Mouse (Mus musculus) adrenal gland, adult 18-20 months (tissue): ENCODE measurements around the gene Naa35. TPM values are rescaled to one million over a fixed set of nuclear protein-coding genes. Genes with fewer than 3 reads are reported as not detected.
"Not testable (repeated sequence)": the region's sequence is repeated elsewhere in the genome, so short reads cannot be mapped to it uniquely, and the experiment has no call there.

Experiments used
- DNase-seq, 2 experiments: peaks; one replicate each; pipeline ENCODE4 v3.0.0; 2021 to 2022; ENCODE audit warnings: low spot score in 2 of 2
- total RNA-seq, 2 experiments: library from RNA; stranded (reverse); gene quantifications; 1 replicate in 1 of 2; 2 replicates in 1 of 2; pipeline ENCODE4 v1.2.3; 2021

The Naa35 gene
- total RNA-seq, 2 experiments from 2014 or later: 68.8 to 70.2 TPM

DNA sequence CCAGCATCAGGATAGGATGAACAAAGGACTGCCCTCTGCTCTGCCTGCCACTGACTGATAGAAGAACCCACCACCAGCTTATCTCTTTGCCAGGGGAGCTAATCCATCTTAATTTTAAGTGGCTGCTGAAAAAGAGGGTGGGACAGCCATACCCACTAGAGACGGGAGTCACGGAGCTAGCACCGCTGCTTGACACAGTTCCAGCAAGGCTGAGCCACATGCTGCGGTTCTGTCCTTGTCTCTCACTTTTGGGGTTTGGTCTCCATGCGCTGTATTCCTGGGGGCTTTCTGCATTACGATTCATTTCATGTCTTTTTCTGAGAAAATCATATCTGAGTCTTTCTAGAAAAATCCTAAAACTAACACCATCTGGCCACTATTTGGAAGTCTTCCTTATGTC lies 14.0 kb upstream of the Naa35 start:
- no peak for DNase-seq

GRCm38 (mm10) chr13:59572549-59572948 lies 12.5 kb upstream of the Naa35 start:
- DNase-seq: no peak

GRCm38 (mm10) chr13:59580954-59581353 lies 4.1 kb upstream of the Naa35 start:
- DNase-seq: no peak

DNA sequence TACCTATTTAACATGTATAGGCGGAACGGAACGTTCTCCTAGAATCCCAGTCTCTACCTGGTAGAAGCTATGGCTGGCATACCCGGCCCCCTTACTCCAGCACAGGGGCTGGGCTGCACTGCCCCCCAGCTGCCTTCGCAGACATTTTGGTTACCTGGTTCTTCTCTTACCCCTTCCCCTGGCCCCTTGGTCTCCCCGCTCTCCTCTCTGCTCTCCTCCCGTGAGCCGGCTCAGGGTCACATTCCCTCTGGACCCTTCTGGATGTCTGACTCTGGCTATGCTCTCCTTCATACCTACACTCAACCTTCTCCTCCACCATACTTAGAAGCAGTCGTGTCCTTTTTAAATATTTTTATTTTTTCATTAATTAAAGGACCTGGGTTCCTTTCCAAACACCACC lies 578 bp upstream of the Naa35 start:
- DNase-seq: peak; percentile 25 to 42

GRCm38 (mm10) chr13:59585648-59586005 lies 568 bp downstream of the Naa35 start:
- peak in 1 of 2 experiments; percentile 36 for DNase-seq

- no peak for DNase-seq
Observed at GRCm38 (mm10) chr13:59587201-59587600, 2.1 kb downstream of the Naa35 start.

DNA sequence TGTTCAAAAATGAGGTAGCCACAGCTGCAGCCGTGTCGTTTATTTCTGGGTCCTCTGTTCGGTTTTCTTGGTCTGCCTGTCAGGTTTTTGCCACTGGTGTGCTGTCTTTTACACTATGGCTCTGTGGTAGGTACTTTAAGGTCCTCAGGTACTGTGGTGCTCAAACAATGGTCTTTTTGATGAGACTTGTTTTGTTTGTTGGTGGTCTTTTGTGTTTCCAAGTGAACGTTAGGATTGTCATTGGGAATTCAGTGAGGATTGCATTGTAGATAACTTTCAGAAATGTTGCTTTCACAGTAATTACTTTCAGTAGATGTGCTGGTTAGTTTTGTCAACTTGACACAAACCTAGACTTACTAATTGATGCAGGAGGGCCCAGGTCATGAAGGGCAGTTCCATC lies 4.6 kb downstream of the Naa35 start:
- DNase-seq: no peak

- DNase-seq: no peak
Observed at GRCm38 (mm10) chr13:59590691-59591090, 5.6 kb downstream of the Naa35 start.

- DNase-seq: not testable (repeated sequence)
Observed at GRCm38 (mm10) chr13:59592058-59592457, 7.0 kb downstream of the Naa35 start.

DNA sequence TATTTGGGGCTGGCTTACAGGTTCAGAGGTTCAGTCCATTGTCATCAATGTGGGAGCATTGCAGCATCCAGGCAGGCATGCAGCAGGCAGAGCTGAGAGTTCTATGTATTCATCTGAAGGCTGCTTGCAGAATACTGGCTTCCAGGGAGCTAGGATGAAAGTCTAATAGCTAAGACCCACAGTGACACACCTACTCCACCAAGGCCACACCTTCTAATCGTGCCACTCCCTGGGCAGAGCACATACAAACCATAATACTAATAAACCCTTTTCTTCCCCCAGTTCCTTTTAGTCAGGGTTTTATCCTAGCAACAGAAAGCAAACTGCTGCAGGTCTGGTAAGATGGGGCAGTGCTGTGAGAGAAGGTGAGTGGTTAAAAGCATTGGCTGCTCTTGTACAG lies 7.6 kb downstream of the Naa35 start:
- no peak for DNase-seq

DNA sequence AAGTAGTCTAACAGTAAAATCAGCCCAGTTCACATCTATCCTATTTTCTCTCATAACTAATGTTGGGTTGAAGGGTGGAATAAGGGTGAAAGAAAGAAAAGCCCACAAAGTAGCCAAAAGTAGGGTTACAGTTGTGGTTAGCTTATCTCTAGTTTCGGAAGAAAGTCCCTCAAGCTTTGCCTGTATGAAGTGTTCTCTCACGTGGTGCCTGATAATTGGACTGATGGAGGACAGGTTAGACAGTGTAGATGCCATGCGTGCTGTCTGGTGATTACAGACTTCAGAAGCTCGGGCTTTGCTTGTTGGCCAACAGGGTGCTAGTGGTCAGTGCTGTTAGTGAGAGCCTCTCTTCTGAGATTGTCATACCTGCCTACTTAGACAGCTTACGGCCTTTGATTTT lies 18.0 kb downstream of the Naa35 start:
- no peak for DNase-seq

DNA sequence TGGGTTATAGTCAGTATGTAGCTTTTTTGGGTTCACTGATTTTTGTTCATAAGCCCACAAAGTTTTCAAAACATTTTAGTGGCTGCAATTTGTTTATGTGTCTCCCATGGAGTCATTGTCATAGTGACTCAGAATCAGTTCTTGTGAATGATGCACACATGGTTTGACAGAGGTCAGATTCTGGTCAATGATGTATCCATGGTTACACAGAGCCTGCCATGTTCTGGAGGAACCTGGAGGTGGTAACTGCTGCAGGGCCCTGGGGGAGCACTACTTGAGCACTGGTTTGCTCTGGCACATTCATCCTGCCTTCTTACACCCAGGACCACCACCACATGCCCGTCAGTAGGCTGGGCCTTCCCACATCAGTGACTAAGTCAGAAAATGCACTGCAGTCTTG lies 19.5 kb downstream of the Naa35 start:
- no peak for DNase-seq

GRCm38 (mm10) chr13:59605221-59605922 lies 20.3 kb downstream of the Naa35 start:
- DNase-seq: no peak

- no peak for DNase-seq
Observed at GRCm38 (mm10) chr13:59609885-59610284, 24.8 kb downstream of the Naa35 start.

DNA sequence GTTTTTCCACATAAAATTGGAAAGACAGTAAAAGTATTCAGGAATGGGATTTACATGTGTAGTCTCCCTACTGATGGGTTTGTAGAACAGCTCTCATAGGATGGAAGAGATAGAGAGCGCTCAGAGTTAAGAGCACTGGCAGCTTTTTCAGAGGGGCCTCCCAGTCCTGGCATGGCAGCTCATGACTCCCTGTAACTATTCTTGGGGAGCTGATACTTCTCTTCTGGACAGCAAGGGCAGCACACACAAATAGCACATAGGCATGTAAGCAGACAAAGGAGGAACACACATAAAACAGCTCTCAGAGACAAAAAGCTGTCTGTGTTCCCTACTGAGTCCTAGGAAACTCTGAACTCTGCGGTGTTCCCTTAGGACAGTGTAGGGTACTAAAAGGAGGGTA lies 25.4 kb downstream of the Naa35 start:
- DNase-seq: no peak

DNA sequence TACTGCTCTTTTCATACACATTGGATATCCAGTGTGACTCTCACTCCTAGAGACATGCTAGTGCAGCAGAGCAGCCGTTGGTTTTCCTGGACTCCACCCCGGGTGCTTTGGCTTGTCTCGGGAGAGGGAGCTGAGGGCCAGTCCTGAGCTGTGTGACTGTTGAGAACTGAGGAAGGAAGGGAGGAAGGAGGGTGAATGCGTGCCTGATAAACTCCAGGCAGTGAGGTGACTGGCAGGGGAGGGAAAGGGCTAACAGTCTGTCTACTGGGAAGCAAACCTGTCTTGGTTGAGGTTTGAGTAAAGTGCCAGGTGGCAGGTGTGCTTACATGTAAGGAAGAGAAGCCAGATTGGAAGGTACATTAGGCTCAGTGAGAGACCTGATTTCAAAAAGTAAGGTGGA lies 28.8 kb downstream of the Naa35 start:
- DNase-seq: no peak

DNA sequence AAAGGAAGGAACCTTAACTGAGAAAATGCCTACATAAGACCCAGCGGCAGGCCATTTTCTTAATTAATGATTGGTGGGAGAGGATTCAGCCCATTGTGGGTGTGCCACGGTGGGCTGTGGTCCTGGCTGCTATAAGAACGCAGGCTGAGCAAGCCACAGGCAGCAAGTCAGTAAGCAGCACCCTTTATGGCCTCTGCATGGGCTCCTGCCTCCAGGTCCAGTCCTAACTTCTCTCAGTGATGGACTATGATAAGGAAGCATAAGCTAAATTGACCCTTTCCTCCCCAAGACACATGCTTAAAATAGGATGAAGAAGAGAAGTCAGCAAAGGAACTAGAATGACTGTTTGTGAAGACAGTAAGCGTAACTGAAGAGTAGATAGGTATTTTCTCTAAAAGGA lies 30.1 kb downstream of the Naa35 start:
- no peak for DNase-seq

- DNase-seq: no peak
Observed at GRCm38 (mm10) chr13:59615554-59615953, 30.5 kb downstream of the Naa35 start.

GRCm38 (mm10) chr13:59618463-59618862 lies 33.4 kb downstream of the Naa35 start:
- no peak for DNase-seq

DNA sequence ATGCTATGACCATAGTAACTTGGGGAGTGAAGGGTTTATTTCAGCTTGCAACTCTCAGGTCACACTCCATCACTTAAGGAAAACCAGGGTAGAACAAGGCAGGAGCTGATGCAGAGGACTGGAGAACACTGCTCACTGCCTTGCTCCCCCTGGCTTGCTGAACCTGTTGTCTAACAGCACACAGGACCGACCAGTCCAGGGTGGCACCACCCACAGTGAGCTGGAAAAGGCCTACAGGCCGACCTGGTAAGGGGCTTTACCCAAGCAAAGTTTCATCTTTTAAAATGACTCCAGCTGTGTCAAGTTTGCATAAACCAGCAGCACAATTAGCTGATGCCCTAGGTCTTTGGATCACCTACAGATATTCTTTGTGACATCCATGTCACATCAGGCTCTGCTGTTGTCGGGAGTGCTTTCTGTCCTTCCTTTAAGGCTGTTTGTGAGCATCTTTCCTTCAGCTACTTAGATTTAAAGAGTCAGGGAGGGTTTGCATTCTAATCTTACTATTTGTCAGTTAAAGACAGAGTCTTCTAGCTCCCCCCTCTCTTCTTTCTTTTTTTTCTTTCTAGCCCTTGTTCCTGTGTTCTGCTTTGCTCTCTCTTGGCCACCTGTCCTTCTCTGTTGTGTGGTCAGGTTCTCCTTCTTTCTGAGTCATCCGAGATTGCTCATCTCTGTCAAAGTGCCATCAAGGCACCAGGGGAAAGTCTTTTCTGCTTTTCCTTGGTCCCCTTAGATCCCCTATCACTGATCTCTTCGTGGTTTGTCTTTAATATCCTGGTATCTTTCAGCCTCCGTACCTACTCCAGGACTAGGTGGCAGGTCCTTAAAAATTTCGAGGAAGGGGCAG lies 36.8 kb downstream of the Naa35 start:
- DNase-seq: no peak

- no peak for DNase-seq
Observed at GRCm38 (mm10) chr13:59624389-59624788, 39.3 kb downstream of the Naa35 start.

DNA sequence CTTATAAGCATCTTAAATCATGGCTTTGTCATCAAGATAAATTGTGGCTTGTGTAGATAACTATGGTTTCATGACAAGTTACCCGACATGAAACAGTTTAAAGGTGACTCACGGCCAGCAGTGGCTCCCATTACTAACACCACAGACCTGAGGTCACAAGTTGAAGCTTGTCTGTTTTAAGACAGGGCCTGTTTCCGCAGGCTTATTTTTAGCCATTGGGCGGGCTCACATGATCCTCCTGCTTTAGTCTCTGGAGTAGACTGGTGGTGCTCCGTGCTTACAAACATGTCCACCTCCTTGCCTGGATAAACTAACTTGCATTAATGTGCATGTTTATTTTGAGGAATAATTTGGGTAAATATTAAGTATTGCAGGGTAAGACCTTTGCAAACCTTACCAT lies 39.8 kb downstream of the Naa35 start:
- DNase-seq: no peak

GRCm38 (mm10) chr13:59626739-59627138 lies 41.7 kb downstream of the Naa35 start:
- no peak for DNase-seq
